Mouse (Mus musculus): Measurements from ENCODE around the gene Npy1r. TPM values are rescaled to one million over a fixed set of nuclear protein-coding genes. Genes with fewer than 3 reads are reported as not detected.

The Npy1r gene
- polyA plus RNA-seq, 1 experiment from 2014 or later: 1.8 TPM

DNA sequence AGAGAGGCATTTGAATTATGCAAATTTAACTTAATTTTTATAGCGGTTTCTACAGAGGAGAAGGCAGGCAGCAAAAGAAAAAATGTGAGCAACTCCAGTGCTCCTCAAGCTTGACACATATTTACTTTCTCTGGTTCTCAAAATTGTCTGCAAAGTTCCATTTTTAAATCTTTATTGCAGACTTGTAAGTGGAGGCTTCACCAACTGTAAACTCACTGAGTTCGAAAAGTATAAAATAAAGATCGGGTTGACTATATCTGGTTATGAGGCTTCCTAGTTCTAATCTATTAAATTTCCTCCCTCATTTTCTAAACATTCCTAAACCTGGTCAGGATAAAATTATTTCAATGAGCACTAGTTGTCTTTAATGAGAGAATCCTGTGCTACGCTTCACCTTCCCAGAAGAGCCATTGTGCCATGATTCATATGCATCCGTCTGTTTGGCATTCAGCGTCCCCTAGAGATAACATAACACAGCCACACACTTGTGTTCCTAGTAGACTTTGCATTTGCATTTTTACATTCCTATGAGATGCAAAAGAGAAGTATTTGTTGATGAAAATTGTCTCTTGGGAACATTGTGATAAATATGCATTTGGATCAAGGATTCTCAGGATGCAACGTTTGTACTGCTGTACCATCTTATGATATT is 17.5 kb downstream of the Npy1r start:
- WGBS: 91% methylated on average over 7 of the region's 7 CpGs
- no peaks in the 10 kb centered on the region for H3K9me3 ChIP-seq (ENCODE audit: control insufficient read depth, low read length)
- no peaks in the 10 kb centered on the region for H3K4me1 ChIP-seq (ENCODE audit: control insufficient read depth, insufficient read depth, low read length)
- H3K9ac ChIP-seq (ENCODE audit: low read depth, low read length): no peak overlapping the region
- no peak overlapping the region for H3K27ac ChIP-seq (ENCODE audit: low read depth, low read length)
- H3K4me2 ChIP-seq (replicated peaks; ENCODE audit: low read depth, low read length): no peak overlapping the region
- no peak for ATAC-seq (ENCODE audit: low FRiP score, low TSS enrichment)
- no peak overlapping the region for H3K4me3 ChIP-seq (ENCODE audit: low read length)
- no peaks in the 10 kb centered on the region for H3K36me3 ChIP-seq (ENCODE audit: control insufficient read depth, insufficient read depth, low read length)
- no peaks in the 10 kb centered on the region for H3K27me3 ChIP-seq (ENCODE audit: control insufficient read depth, insufficient read depth, low read length)

GRCm38 (mm10) chr8:66722835-66723234 is 25.8 kb downstream of the Npy1r start:
- no peaks in the 10 kb centered on the region for H3K36me3 ChIP-seq (ENCODE audit: control insufficient read depth, insufficient read depth, low read length)
- H3K9me3 ChIP-seq (ENCODE audit: control insufficient read depth, low read length): no peaks in the 10 kb centered on the region
- no peaks in the 10 kb centered on the region for H3K4me1 ChIP-seq (ENCODE audit: control insufficient read depth, insufficient read depth, low read length)
- H3K27ac ChIP-seq (ENCODE audit: low read depth, low read length): no peak overlapping the region
- no peak overlapping the region for H3K9ac ChIP-seq (ENCODE audit: low read depth, low read length)
- H3K4me3 ChIP-seq (ENCODE audit: low read length): no peak overlapping the region
- no peaks in the 10 kb centered on the region for H3K27me3 ChIP-seq (ENCODE audit: control insufficient read depth, insufficient read depth, low read length)
- H3K4me2 ChIP-seq (replicated peaks; ENCODE audit: low read depth, low read length): no peak overlapping the region
- ATAC-seq (ENCODE audit: low FRiP score, low TSS enrichment): no peak
- WGBS: 90% methylated on average over 2 of the region's 2 CpGs

DNA sequence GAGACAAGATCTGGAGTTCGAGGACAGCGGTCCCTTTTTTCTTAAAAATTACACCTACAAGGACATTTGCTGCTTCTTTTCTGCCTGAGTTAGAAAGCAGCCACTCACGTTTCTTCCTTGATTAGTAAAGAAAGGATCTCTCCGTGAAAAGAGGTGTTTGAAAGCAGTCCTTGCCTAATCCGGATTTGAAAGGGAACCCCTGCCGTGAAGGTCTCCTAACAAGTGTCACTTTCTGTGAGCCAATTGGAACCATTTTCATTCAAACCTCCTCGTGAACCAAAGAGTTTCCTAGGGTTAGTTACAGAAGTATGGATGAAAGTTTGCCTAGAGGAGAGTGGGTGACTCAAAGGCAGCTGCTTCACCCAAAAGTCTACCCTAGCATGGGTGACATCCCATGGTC is 32.5 kb downstream of the Npy1r start:
- H3K27ac ChIP-seq (ENCODE audit: low read depth, low read length): no peak overlapping the region
- no peaks in the 10 kb centered on the region for H3K9me3 ChIP-seq (ENCODE audit: control insufficient read depth, low read length)
- H3K4me2 ChIP-seq (replicated peaks; ENCODE audit: low read depth, low read length): no peak overlapping the region
- WGBS: 46% methylated on average over 7 of the region's 7 CpGs
- ATAC-seq (ENCODE audit: low FRiP score, low TSS enrichment): no peak
- H3K4me1 ChIP-seq (ENCODE audit: control insufficient read depth, insufficient read depth, low read length): no peaks in the 10 kb centered on the region
- H3K4me3 ChIP-seq (ENCODE audit: low read length): no peak overlapping the region
- no peak overlapping the region for H3K9ac ChIP-seq (ENCODE audit: low read depth, low read length)
- H3K27me3 ChIP-seq (ENCODE audit: control insufficient read depth, insufficient read depth, low read length): no peaks in the 10 kb centered on the region
- H3K36me3 ChIP-seq (ENCODE audit: control insufficient read depth, insufficient read depth, low read length): no peaks in the 10 kb centered on the region

DNA sequence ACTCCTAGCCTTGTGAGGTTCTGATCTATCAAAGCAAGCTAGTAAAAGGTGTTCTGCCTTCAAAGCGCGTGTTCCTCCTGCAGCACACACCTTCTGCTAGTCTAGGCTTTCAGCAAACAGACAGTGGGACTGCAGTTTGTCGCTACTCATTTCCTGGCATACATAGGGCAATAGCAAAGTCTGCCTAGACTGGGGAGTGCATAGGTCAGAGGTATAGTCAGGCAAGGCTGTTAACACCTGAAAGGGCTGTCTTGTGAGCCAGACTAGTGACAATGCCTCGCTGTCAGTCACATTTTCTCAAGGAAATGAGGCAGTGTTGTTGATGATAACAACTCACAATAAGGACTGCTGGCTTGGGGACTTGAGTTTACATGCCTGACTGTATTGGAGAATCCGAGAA is 35.0 kb downstream of the Npy1r start:
- no peak for ATAC-seq (ENCODE audit: low FRiP score, low TSS enrichment)
- Histone ChIP-seq H3K36me3 (ENCODE audit: control insufficient read depth, insufficient read depth, low read length) (no peaks in the 10 kb centered on the region), H3K9me3 (ENCODE audit: control insufficient read depth, low read length) (no peaks in the 10 kb centered on the region), H3K4me2 (replicated peaks; ENCODE audit: low read depth, low read length) (no peak overlapping the region), H3K9ac (ENCODE audit: low read depth, low read length) (no peak overlapping the region), H3K4me1 (ENCODE audit: control insufficient read depth, insufficient read depth, low read length) (no peaks in the 10 kb centered on the region), H3K4me3 (ENCODE audit: low read length) (no peak overlapping the region), H3K27ac (ENCODE audit: low read depth, low read length) (no peak overlapping the region), H3K27me3 (ENCODE audit: control insufficient read depth, insufficient read depth, low read length) (no peaks in the 10 kb centered on the region)
- WGBS: 62% methylated on average over 5 of the region's 5 CpGs

DNA sequence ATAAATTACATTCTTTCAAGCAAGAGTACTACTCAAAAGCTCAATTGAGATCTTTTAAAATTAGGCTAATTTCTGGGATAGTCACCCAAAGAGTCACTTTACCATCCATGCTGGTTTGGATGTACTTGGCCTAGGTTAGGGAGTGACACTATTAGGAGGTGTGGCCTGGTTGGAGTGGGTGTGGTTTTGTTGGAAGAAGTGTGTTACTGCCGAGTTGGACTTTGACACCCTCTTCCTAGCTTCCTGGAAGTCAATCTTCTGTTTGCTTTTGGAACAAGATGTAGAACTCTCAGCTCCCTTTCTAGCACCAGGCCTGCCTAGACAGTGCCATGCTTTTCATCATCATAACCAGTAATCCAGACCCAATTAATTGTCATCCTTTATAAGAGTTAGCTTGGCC is 45.4 kb downstream of the Npy1r start:
- no peak overlapping the region for H3K9ac ChIP-seq (ENCODE audit: low read depth, low read length)
- H3K4me3 ChIP-seq (ENCODE audit: low read length): no peak overlapping the region
- H3K4me2 ChIP-seq (replicated peaks; ENCODE audit: low read depth, low read length): no peak overlapping the region
- H3K27me3 ChIP-seq (ENCODE audit: control insufficient read depth, insufficient read depth, low read length): no peaks in the 10 kb centered on the region
- 60% methylated on average over 1 of the region's 1 CpGs for WGBS
- H3K36me3 ChIP-seq (ENCODE audit: control insufficient read depth, insufficient read depth, low read length): no peaks in the 10 kb centered on the region
- H3K27ac ChIP-seq (ENCODE audit: low read depth, low read length): no peak overlapping the region
- H3K4me1 ChIP-seq (ENCODE audit: control insufficient read depth, insufficient read depth, low read length): no peaks in the 10 kb centered on the region
- no peaks in the 10 kb centered on the region for H3K9me3 ChIP-seq (ENCODE audit: control insufficient read depth, low read length)
- ATAC-seq (ENCODE audit: low FRiP score, low TSS enrichment): no peak

- Histone ChIP-seq H3K36me3 (ENCODE audit: control insufficient read depth, insufficient read depth, low read length) (no peaks in the 10 kb centered on the region), H3K27ac (ENCODE audit: low read depth, low read length) (no peak overlapping the region), H3K4me1 (ENCODE audit: control insufficient read depth, insufficient read depth, low read length) (no peaks in the 10 kb centered on the region), H3K4me3 (ENCODE audit: low read length) (no peak overlapping the region), H3K27me3 (ENCODE audit: control insufficient read depth, insufficient read depth, low read length) (no peaks in the 10 kb centered on the region), H3K9ac (ENCODE audit: low read depth, low read length) (no peak overlapping the region), H3K4me2 (replicated peaks; ENCODE audit: low read depth, low read length) (no peak overlapping the region), H3K9me3 (ENCODE audit: control insufficient read depth, low read length) (no peaks in the 10 kb centered on the region)
- no peak for ATAC-seq (ENCODE audit: low FRiP score, low TSS enrichment)
- 84% methylated on average over 3 of the region's 3 CpGs for WGBS
Measured at GRCm38 (mm10) chr8:66745612-66746011, 48.6 kb downstream of the Npy1r start.

GRCm38 (mm10) chr8:66751621-66752020 is 54.6 kb downstream of the Npy1r start:
- Histone ChIP-seq H3K27ac (ENCODE audit: low read depth, low read length) (no peak overlapping the region), H3K4me1 (ENCODE audit: control insufficient read depth, insufficient read depth, low read length) (no peaks in the 10 kb centered on the region), H3K27me3 (ENCODE audit: control insufficient read depth, insufficient read depth, low read length) (no peaks in the 10 kb centered on the region), H3K9ac (ENCODE audit: low read depth, low read length) (no peak overlapping the region), H3K9me3 (ENCODE audit: control insufficient read depth, low read length) (no peaks in the 10 kb centered on the region), H3K4me2 (replicated peaks; ENCODE audit: low read depth, low read length) (no peak overlapping the region), H3K4me3 (ENCODE audit: low read length) (no peak overlapping the region), H3K36me3 (ENCODE audit: control insufficient read depth, insufficient read depth, low read length) (no peaks in the 10 kb centered on the region)
- WGBS: 68% methylated on average over 2 of the region's 2 CpGs
- ATAC-seq (ENCODE audit: low FRiP score, low TSS enrichment): no peak

GRCm38 (mm10) chr8:66756161-66756560 is 59.2 kb downstream of the Npy1r start:
- H3K9me3 ChIP-seq (ENCODE audit: control insufficient read depth, low read length): no peaks in the 10 kb centered on the region
- 88% methylated on average over 2 of the region's 2 CpGs for WGBS

More at GRCm38 (mm10) chr8:66756161-66756560, 59.2 kb downstream of the Npy1r start:
- Histone ChIP-seq H3K4me2 (replicated peaks; ENCODE audit: low read depth, low read length) (no peak overlapping the region), H3K9ac (ENCODE audit: low read depth, low read length) (no peak overlapping the region), H3K27ac (ENCODE audit: low read depth, low read length) (no peak overlapping the region), H3K27me3 (ENCODE audit: control insufficient read depth, insufficient read depth, low read length) (no peaks in the 10 kb centered on the region), H3K4me3 (ENCODE audit: low read length) (no peak overlapping the region), H3K4me1 (ENCODE audit: control insufficient read depth, insufficient read depth, low read length) (no peaks in the 10 kb centered on the region), H3K36me3 (ENCODE audit: control insufficient read depth, insufficient read depth, low read length) (no peaks in the 10 kb centered on the region)
- no peak for ATAC-seq (ENCODE audit: low FRiP score, low TSS enrichment)

Data from kidney, embryonic 14.5 days (tissue).